Mouse (Mus musculus) B cell, adult (primary cell): ENCODE measurements around the gene Ero1lb. TPM values are rescaled to one million over a fixed set of nuclear protein-coding genes. Genes with fewer than 3 reads are reported as not detected.

Experiments
- total RNA-seq: library from RNA; stranded (reverse); gene quantifications from 4 replicates; pipeline ENCODE4 v1.2.4, GENCODE M21; 2023; ENCODE audit not compliant: inconsistent age

The Ero1lb gene
- total RNA-seq, result 105 to 111 TPM (median 110 TPM) in 4 replicates

GRCm38 (mm10) chr13:12565621-12566390 is at the start of gene Ero1lb:
Ero1lb (plus strand) TSS chr13:12565874.

GRCm38 (mm10) chr13:12519955-12520584 is 45.6 kb upstream of the Ero1lb start, which contains the start of gene Edaradd:
Edaradd (minus strand) TSS chr13:12520438.

Other genes starting within 250 kb of the Ero1lb start
- gene Actn2, start 225.1 kb upstream of the Ero1lb start, total RNA-seq, result not detected in 4 replicates
- gene Heatr1, start 170.8 kb upstream of the Ero1lb start, total RNA-seq, result 82.5 to 98.4 TPM (median 91.4 TPM) in 4 replicates
- gene Lgals8, start 100.9 kb upstream of the Ero1lb start, total RNA-seq, result 150 to 185 TPM (median 172 TPM) in 4 replicates
- 19.6 to 24.6 TPM (median 24.0 TPM) in 4 replicates for gene Edaradd, start 45.4 kb upstream of the Ero1lb start, total RNA-seq
- not detected in 4 replicates for gene Prl2c3, start 234.2 kb downstream of the Ero1lb start, total RNA-seq